Mouse (Mus musculus) lung, adult 2 months (tissue): ENCODE measurements at regions not wholly inside any gene's neighbourhood (a gene's known extent, or its start where the extent isn't known, plus 50 kb on each side); places are given as distances from the start of the nearest gene placed in this dataset.

Source experiments
- CTCF ChIP-seq: fragments of 200-500 bp; IDR thresholded peaks from 2 replicates; pipeline ENCODE4 v1.5.1; 2011; ENCODE audit warnings: mild to moderate bottlenecking, low read length, control low read depth; ENCODE audit not compliant: insufficient read depth
- POLR2A ChIP-seq: fragments of 200-500 bp; IDR thresholded peaks from 2 replicates; pipeline ENCODE4 v1.6.1; 2011; ENCODE audit warnings: low read depth, mild to moderate bottlenecking, control low read depth, low read length, borderline replicate concordance; ENCODE audit errors: extremely low read depth

- TF ChIP-seq POLR2A (no peak), CTCF (no peak)
These were observed 229.0 kb upstream of the Zfp637 start for GRCm38 (mm10) chr6:117611965-117612364.
